Mouse (Mus musculus) neural tube, embryonic 15.5 days (tissue): ENCODE measurements around the gene Pcdh9. TPM values are rescaled to one million over a fixed set of nuclear protein-coding genes. Genes with fewer than 3 reads are reported as not detected.

Source experiments
- ATAC-seq: fragments of 200-750 bp; cut with Nextera tagmentation; 2 replicates; pipeline ENCODE4 v1.8.0; 2017; ENCODE audit warnings: mild to moderate bottlenecking, moderate TSS enrichment, moderate library complexity; ENCODE audit not compliant: low FRiP score
- H3K27ac ChIP-seq: fragments of 300-500 bp; sonication (generic); replicated peaks from 2 replicates; pipeline ENCODE4 v1.5.1; 2015; ENCODE audit warnings: mild to moderate bottlenecking, inconsistent platforms
- H3K27me3 ChIP-seq: fragments of 300-500 bp; sonication (generic); replicated peaks from 2 replicates; pipeline ENCODE4 v1.6.1; 2015; ENCODE audit warnings: inconsistent platforms
- H3K36me3 ChIP-seq: fragments of 300-500 bp; sonication (generic); 2 replicates; pipeline ENCODE4 v1.6.1; 2015; ENCODE audit warnings: inconsistent platforms
- H3K4me1 ChIP-seq: fragments of 300-500 bp; sonication (generic); 2 replicates; pipeline ENCODE4 v1.6.1; 2015; ENCODE audit warnings: inconsistent platforms
- H3K4me2 ChIP-seq: fragments of 300-500 bp; sonication (generic); 2 replicates; pipeline ENCODE4 v1.6.1; 2015; ENCODE audit warnings: inconsistent platforms, mild to moderate bottlenecking, moderate library complexity
- H3K4me3 ChIP-seq: fragments of 300-500 bp; sonication (generic); replicated peaks from 2 replicates; pipeline ENCODE4 v1.5.1; 2015; ENCODE audit warnings: mild to moderate bottlenecking, inconsistent platforms
- H3K9ac ChIP-seq: fragments of 300-500 bp; sonication (generic); replicated peaks from 2 replicates; pipeline ENCODE4 v1.6.1; 2015; ENCODE audit warnings: mild to moderate bottlenecking, inconsistent platforms
- H3K9me3 ChIP-seq: fragments of 300-500 bp; sonication (generic); replicated peaks from 2 replicates; pipeline ENCODE4 v1.6.1; 2016; ENCODE audit warnings: inconsistent platforms
- WGBS: fragments of 180-500 bp; shearing (Covaris S2); methylation state at CpG from one replicate; pipeline ENCODE4 v1.1.7; 2015; ENCODE audit warnings: mixed read lengths; 5-methylcytosine and 5-hydroxymethylcytosine counted together
- polyA plus RNA-seq: library from polyadenylated mRNA; unstranded; fragments of >200 nt; fragmentation: Nextera tagmentation; extraction: Ambion mirVana; gene quantifications from 2 replicates; pipeline ENCODE4 v1.2.1, GENCODE M21; 2015

The Pcdh9 gene
- polyA plus RNA-seq, 1 experiment from 2014 or later: 192 TPM

DNA sequence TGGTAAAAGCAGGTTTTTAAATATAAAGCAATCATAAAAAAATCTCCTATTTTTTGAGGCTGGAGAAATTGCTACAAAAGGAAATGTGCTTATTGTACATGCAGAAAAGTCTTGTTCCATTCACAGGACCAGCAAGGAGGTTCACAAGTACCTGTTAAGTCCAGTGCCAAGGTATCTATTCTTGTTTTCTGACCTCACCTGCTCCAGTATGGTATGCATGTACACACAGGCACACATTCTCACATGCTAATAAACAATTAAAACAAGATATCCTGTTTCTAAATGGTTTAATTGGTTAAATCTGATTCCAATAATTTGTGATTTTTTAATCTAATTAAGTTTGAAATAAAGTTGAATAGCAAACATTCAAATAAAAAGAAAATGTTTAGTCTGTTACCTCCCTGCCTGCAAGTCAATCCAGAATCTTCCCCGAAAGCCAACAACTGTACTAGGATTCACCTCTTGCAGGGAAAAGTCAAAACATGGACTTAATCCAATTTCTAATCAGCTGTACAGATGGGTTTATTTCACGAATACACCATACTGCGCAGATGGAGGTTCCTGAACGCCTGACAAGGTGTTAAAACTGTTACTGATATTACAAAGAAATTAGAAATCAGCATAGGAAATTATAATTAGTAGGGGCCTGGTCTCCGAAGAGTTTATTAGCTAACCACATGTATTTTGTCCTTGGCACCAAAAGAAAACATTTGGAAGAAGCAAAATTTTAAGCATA is 439.4 kb downstream of the Pcdh9 start:
- Histone ChIP-seq H3K4me3 (no peak overlapping the region), H3K9ac (no peak overlapping the region), H3K4me1 (no peaks in the 10 kb centered on the region), H3K4me2 (no peak overlapping the region), H3K27ac (no peak overlapping the region), H3K9me3 (no peaks in the 10 kb centered on the region), H3K36me3 (no peaks in the 10 kb centered on the region), H3K27me3 (no peaks in the 10 kb centered on the region)
- no peak for ATAC-seq
- WGBS: 90% methylated on average over 5 of the region's 5 CpGs

DNA sequence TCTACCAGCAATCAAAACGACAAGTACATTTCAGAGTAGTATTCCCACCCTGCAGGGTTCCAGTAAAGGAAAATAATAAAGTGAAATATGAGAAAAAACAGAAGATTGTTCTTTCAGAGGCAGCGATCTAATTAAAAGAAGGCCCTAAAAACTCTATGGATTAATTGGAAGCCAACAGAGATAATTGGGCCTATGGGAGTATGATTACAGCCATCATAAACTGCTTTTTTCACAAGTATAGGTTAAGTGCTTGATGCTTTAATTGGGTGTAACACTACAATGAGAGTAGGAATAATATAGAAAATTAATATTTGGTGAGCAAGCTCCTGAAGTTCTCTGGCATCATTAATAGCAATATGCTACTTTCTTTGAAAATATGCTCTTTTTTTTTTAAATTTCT is 448.6 kb downstream of the Pcdh9 start:
- H3K9me3 ChIP-seq: no peaks in the 10 kb centered on the region
- ATAC-seq: no peak
- no peak overlapping the region for H3K9ac ChIP-seq
- no peaks in the 10 kb centered on the region for H3K36me3 ChIP-seq
- H3K4me3 ChIP-seq: no peak overlapping the region
- H3K27me3 ChIP-seq: no peaks in the 10 kb centered on the region
- no peak overlapping the region for H3K27ac ChIP-seq
- no peak overlapping the region for H3K4me2 ChIP-seq
- WGBS: 36% methylated on average over 2 of the region's 2 CpGs
- no peaks in the 10 kb centered on the region for H3K4me1 ChIP-seq

GRCm38 (mm10) chr14:93437226-93437625 is 453.3 kb downstream of the Pcdh9 start:
- Histone ChIP-seq H3K4me2 (no peak overlapping the region), H3K4me3 (no peak overlapping the region), H3K36me3 (no peaks in the 10 kb centered on the region), H3K9me3 (no peaks in the 10 kb centered on the region), H3K9ac (no peak overlapping the region), H3K27me3 (no peaks in the 10 kb centered on the region), H3K4me1 (no peaks in the 10 kb centered on the region), H3K27ac (no peak overlapping the region)
- 72% methylated on average over 1 of the region's 1 CpGs for WGBS
- no peak for ATAC-seq

GRCm38 (mm10) chr14:93416752-93417151 is 473.7 kb downstream of the Pcdh9 start:
- Histone ChIP-seq H3K9me3 (no peaks in the 10 kb centered on the region), H3K4me1 (no peaks in the 10 kb centered on the region), H3K4me2 (no peak overlapping the region), H3K36me3 (no peaks in the 10 kb centered on the region), H3K4me3 (no peak overlapping the region), H3K27me3 (no peaks in the 10 kb centered on the region), H3K9ac (no peak overlapping the region), H3K27ac (no peak overlapping the region)
- 17% methylated on average over 3 of the region's 3 CpGs for WGBS
- peak; percentile 75; the same call in 1 of the 2 replicates for ATAC-seq

DNA sequence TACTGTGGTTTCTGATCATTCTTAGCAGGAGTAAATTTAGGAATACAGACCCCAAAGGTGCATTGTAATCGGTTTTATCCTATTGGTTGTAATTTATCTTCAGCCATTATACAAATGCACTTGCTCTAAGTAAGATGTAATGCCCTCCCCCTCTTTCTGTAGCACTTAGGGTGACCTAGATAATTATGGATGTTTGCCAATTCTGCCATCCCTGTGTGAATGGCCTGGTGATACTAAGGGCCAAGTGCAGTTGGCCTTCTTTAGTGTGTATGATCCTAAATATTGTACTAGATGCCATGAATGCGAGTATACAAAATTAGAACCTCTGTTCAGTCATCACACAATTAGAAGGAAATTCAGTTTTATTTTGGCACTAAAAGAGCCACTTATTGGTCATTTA is 475.0 kb downstream of the Pcdh9 start:
- ATAC-seq: no peak
- H3K4me3 ChIP-seq: no peak overlapping the region
- H3K4me1 ChIP-seq: no peaks in the 10 kb centered on the region
- 73% methylated on average over 2 of the region's 2 CpGs for WGBS
- H3K36me3 ChIP-seq: no peaks in the 10 kb centered on the region
- H3K4me2 ChIP-seq: no peak overlapping the region
- H3K27ac ChIP-seq: no peak overlapping the region
- H3K9me3 ChIP-seq: no peaks in the 10 kb centered on the region
- no peaks in the 10 kb centered on the region for H3K27me3 ChIP-seq
- H3K9ac ChIP-seq: no peak overlapping the region

DNA sequence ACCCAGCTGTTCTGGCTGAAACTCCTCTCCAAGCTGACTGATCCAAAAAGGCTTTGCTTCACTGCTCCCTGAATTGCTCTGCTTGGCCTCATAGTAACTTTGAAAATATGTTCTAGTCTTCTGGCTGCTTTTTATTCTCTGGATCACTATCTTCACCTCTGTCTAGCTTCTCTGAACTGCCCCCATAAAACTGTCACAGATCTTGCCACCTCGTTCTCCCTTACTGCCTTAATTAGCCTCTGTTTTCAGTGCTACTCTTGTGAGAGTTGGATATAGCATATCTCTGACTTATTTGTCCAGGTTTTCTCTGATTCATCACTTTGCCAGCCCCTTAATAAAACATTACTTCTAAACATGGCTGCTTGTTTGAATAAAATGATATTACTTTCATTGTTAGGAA is 481.2 kb downstream of the Pcdh9 start:
- no peak overlapping the region for H3K27ac ChIP-seq
- H3K4me3 ChIP-seq: no peak overlapping the region
- H3K27me3 ChIP-seq: no peaks in the 10 kb centered on the region
- 38% methylated on average over 1 of the region's 1 CpGs for WGBS
- no peak overlapping the region for H3K4me2 ChIP-seq
- ATAC-seq: no peak
- H3K9ac ChIP-seq: no peak overlapping the region
- H3K36me3 ChIP-seq: no peaks in the 10 kb centered on the region
- no peaks in the 10 kb centered on the region for H3K9me3 ChIP-seq
- no peaks in the 10 kb centered on the region for H3K4me1 ChIP-seq

DNA sequence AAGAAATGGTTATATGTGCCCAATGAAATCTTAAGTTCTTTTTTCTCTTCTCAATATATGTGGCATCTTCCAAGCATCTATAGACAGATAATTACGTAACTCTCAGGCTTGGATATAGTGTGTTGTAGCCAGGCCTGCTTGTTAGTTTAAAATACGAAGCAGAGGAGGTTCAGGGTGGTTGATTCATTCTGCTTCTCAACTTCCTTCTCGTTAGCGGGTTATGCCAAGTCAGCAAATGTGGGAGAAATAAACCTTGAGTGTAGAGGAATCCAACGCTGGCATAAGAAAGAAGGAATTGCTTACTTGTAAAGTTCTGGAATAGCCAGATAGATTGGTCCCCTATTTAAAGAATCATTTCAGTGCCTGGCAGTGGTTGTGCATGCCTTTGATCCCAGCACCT is 482.7 kb downstream of the Pcdh9 start:
- no peak for ATAC-seq
- Histone ChIP-seq H3K4me2 (no peak overlapping the region), H3K36me3 (no peaks in the 10 kb centered on the region), H3K27ac (no peak overlapping the region), H3K4me3 (no peak overlapping the region), H3K27me3 (no peaks in the 10 kb centered on the region), H3K9me3 (no peaks in the 10 kb centered on the region), H3K9ac (no peak overlapping the region), H3K4me1 (no peaks in the 10 kb centered on the region)
- 90% methylated on average over 5 of the region's 5 CpGs for WGBS

- no peak overlapping the region for H3K4me2 ChIP-seq
- no peak for ATAC-seq
- no peaks in the 10 kb centered on the region for H3K27me3 ChIP-seq
- H3K9ac ChIP-seq: no peak overlapping the region
- no peak overlapping the region for H3K4me3 ChIP-seq
- no peaks in the 10 kb centered on the region for H3K36me3 ChIP-seq
- H3K4me1 ChIP-seq: 0 out of 2 replicates have a peak, but pooled peaks cover 3% of the 10 kb centered on the region
- H3K27ac ChIP-seq: no peak overlapping the region
- H3K9me3 ChIP-seq: no peaks in the 10 kb centered on the region
- 71% methylated on average over 2 of the region's 2 CpGs for WGBS
Measured at GRCm38 (mm10) chr14:93385090-93385489, 505.4 kb downstream of the Pcdh9 start.

- no peak overlapping the region for H3K27ac ChIP-seq
- ATAC-seq: peak; percentile 66; the same call in 1 of the 2 replicates
- H3K27me3 ChIP-seq: no peaks in the 10 kb centered on the region
- H3K4me3 ChIP-seq: no peak overlapping the region
- no peak overlapping the region for H3K4me2 ChIP-seq
- no peak overlapping the region for H3K9ac ChIP-seq
- 38% methylated on average over 4 of the region's 4 CpGs for WGBS
- H3K36me3 ChIP-seq: no peaks in the 10 kb centered on the region
- H3K9me3 ChIP-seq: no peaks in the 10 kb centered on the region
- 0 out of 2 replicates have a peak, but pooled peaks cover 3% of the 10 kb centered on the region for H3K4me1 ChIP-seq
Measured at GRCm38 (mm10) chr14:93381163-93381562, 509.3 kb downstream of the Pcdh9 start.

DNA sequence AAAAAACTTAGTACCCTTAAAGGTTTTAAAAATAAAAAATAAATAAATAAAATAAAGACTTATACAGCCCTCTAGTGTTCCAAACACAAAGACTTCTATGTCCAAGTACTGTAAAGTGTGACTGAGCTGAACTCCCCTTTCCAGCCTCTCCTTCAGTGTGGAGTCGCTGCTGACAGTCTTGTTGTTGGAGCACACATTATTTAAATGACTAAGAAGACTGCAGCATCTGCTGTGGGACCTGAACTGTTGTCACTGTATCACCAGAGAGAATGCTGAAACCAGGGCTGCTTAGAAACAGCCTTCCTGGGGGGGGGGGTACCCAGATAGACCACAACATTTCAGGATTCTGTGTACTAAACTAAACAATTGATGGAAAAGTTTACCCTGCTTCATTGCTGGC is 509.7 kb downstream of the Pcdh9 start:
- H3K4me3 ChIP-seq: no peak overlapping the region
- no peaks in the 10 kb centered on the region for H3K27me3 ChIP-seq
- H3K36me3 ChIP-seq: no peaks in the 10 kb centered on the region
- WGBS: 23% methylated on average over 1 of the region's 1 CpGs
- no peak overlapping the region for H3K9ac ChIP-seq
- H3K4me1 ChIP-seq: 0 out of 2 replicates have a peak, but pooled peaks cover 3% of the 10 kb centered on the region
- ATAC-seq: peak; percentile 68
- no peak overlapping the region for H3K4me2 ChIP-seq
- H3K27ac ChIP-seq: no peak overlapping the region
- H3K9me3 ChIP-seq: no peaks in the 10 kb centered on the region

- H3K4me1 ChIP-seq: 0 out of 2 replicates have a peak, but pooled peaks cover 3% of the 10 kb centered on the region
- H3K27ac ChIP-seq: no peak overlapping the region
- 85% methylated on average over 4 of the region's 4 CpGs for WGBS
- H3K9me3 ChIP-seq: no peaks in the 10 kb centered on the region
- no peak for ATAC-seq
- H3K4me3 ChIP-seq: no peak overlapping the region
- no peak overlapping the region for H3K9ac ChIP-seq
- H3K4me2 ChIP-seq: no peak overlapping the region
- no peaks in the 10 kb centered on the region for H3K27me3 ChIP-seq
- H3K36me3 ChIP-seq: no peaks in the 10 kb centered on the region
Measured at GRCm38 (mm10) chr14:93376159-93376558, 514.3 kb downstream of the Pcdh9 start.

- Histone ChIP-seq H3K9me3 (no peaks in the 10 kb centered on the region), H3K9ac (no peak overlapping the region), H3K36me3 (no peaks in the 10 kb centered on the region), H3K4me2 (no peak overlapping the region), H3K27me3 (no peaks in the 10 kb centered on the region), H3K4me3 (no peak overlapping the region), H3K27ac (no peak overlapping the region), H3K4me1 (no peaks in the 10 kb centered on the region)
- no peak for ATAC-seq
- WGBS: 87% methylated on average over 4 of the region's 4 CpGs
Measured at GRCm38 (mm10) chr14:93374181-93374580, 516.3 kb downstream of the Pcdh9 start.
